Mouse (Mus musculus): ENCODE results near the gene Prmt8.

GRCm38 (mm10) chr6:127683561-127683960 lies 85.7 kb downstream of the Prmt8 start:
- TF ChIP-seq CTCF (IDR thresholded peaks at IDR 0.05 in 2 of 3, conservative IDR thresholded peaks at IDR 0.05 in 1 of 3; ENCODE audit: control insufficient read depth in 1 of 3, insufficient read depth in 1 of 3, low read depth in 2 of 3, low read length in 3 of 3, poor library complexity in 1 of 3, severe bottlenecking in 1 of 3) = no peak
- no peak for TF ChIP-seq E2F4 (IDR thresholded peaks at IDR 0.05; ENCODE audit: borderline replicate concordance, low read depth, low read length)
- TF ChIP-seq TAL1 (IDR thresholded peaks at IDR 0.05; ENCODE audit: low read length) = no peak
- TF ChIP-seq MEF2A (IDR thresholded peaks at IDR 0.05; ENCODE audit: extremely low read depth, insufficient replicate concordance, low read depth, low read length, poor library complexity, severe bottlenecking) = no peak
- no peak for TF ChIP-seq MAX (IDR thresholded peaks at IDR 0.05; ENCODE audit: low read length)
- TF ChIP-seq GATA1 (IDR thresholded peaks at IDR 0.05; ENCODE audit: low read depth, low read length) = no peak
- TF ChIP-seq POLR2A (IDR thresholded peaks at IDR 0.05; ENCODE audit: control insufficient read depth in 1 of 2, insufficient read depth in 1 of 2, low read depth in 1 of 2, low read length in 2 of 2, poor library complexity in 1 of 2) = no peak
- TF ChIP-seq ELF1 (IDR thresholded peaks at IDR 0.05; ENCODE audit: low read depth, low read length) = no peak
- TF ChIP-seq JUND (IDR thresholded peaks at IDR 0.05; ENCODE audit: low read depth, low read length) = no peak
